Mouse (Mus musculus) heart, adult 2 months (tissue): ENCODE measurements around the gene Btbd10. TPM values are rescaled to one million over a fixed set of nuclear protein-coding genes. Genes with fewer than 3 reads are reported as not detected.

Source experiments
- DNase-seq, 2 experiments: peaks; one replicate each; pipeline ENCODE4 v3.0.0; 2021
- H3K27ac ChIP-seq: fragments of 200-600 bp; 2 replicates; pipeline ENCODE4 v1.8.1; 2022
- H3K27me3 ChIP-seq: fragments of 200-500 bp; 2 replicates; pipeline ENCODE4 v1.6.1; 2012; ENCODE audit warnings: mild to moderate bottlenecking, low read length, inconsistent platforms, mixed read lengths; ENCODE audit not compliant: control insufficient read depth, insufficient read depth
- H3K36me3 ChIP-seq: fragments of 200-500 bp; 2 replicates; pipeline ENCODE4 v1.6.1; 2012; ENCODE audit warnings: low read length, inconsistent platforms; ENCODE audit not compliant: control insufficient read depth, insufficient read depth
- H3K4me1 ChIP-seq: fragments of 200-500 bp; 2 replicates; pipeline ENCODE4 v1.6.1; 2011; ENCODE audit warnings: low read length; ENCODE audit not compliant: control insufficient read depth, insufficient read depth
- H3K4me3 ChIP-seq: fragments of 200-600 bp; 2 replicates; pipeline ENCODE4 v1.8.1; 2022
- H3K79me2 ChIP-seq: fragments of 200-500 bp; replicated peaks from 2 replicates; pipeline ENCODE4 v1.6.1; 2012; ENCODE audit warnings: mild to moderate bottlenecking, inconsistent platforms, low read length, moderate library complexity, mixed read lengths; ENCODE audit not compliant: control insufficient read depth, insufficient read depth
- H3K9ac ChIP-seq: fragments of 200-500 bp; 2 replicates; pipeline ENCODE4 v1.6.1; 2012; ENCODE audit warnings: low read depth, mild to moderate bottlenecking, control low read depth, inconsistent platforms, low read length, mixed read lengths
- CTCF ChIP-seq: fragments of 200-600 bp; IDR thresholded peaks from 2 replicates; pipeline ENCODE4 v1.8.1; 2022; ENCODE audit warnings: antibody characterized with exemption, mild to moderate bottlenecking, moderate library complexity
- EP300 ChIP-seq: fragments of 200-500 bp; IDR thresholded peaks from 2 replicates; pipeline ENCODE4 v1.6.1; 2011; ENCODE audit warnings: low read depth, low read length, control low read depth; ENCODE audit not compliant: insufficient read depth
- POLR2A ChIP-seq: fragments of 200-500 bp; IDR thresholded peaks from 2 replicates; pipeline ENCODE4 v1.6.1; 2011; ENCODE audit warnings: mild to moderate bottlenecking, low read depth, low read length, control low read depth; ENCODE audit not compliant: insufficient read depth
- WGBS: fragments of 180-500 bp; shearing (Covaris S2); methylation state at CpG from one replicate; pipeline ENCODE4 v1.1.7; 2018; 5-methylcytosine and 5-hydroxymethylcytosine counted together
- intact Hi-C: fragments of 180-260 bp; cut with DNase I; formaldehyde crosslinking; loops from one replicate; pipeline ENCODE4 v1.15.1; 2025
- polyA plus RNA-seq: library from polyadenylated mRNA; depleted of rRNA; stranded (reverse); fragments of >200 nt; gene quantifications from 2 replicates; pipeline ENCODE4 v1.2.3, GENCODE M21; 2012
- total RNA-seq, 2 experiments: library from RNA; stranded (reverse); gene quantifications; 2 replicates each; pipeline ENCODE4 v1.2.3; 2021

The Btbd10 gene
- total and polyA plus RNA-seq, 3 experiments: 6.7 to 10.1 (median 7.9) TPM

GRCm38 (mm10) chr7:113292193-113292592, 77.0 kb downstream of the Btbd10 start:
- Histone ChIP-seq H3K4me1 (no peaks in the 10 kb centered on the region), H3K4me3 (no peak overlapping the region), H3K27ac (no peak overlapping the region), H3K9ac (no peak overlapping the region), H3K36me3 (no peaks in the 10 kb centered on the region), H3K79me2 (no peaks in the 10 kb centered on the region), H3K27me3 (no peaks in the 10 kb centered on the region)
- TF ChIP-seq CTCF (no peak), POLR2A (no peak), EP300 (no peak)
- no peak for DNase-seq
- intact Hi-C loops: no loop called here
- WGBS: 77% methylated on average over 4 of the region's 4 CpGs

- H3K9ac ChIP-seq: no peak overlapping the region
- no peaks in the 10 kb centered on the region for H3K79me2 ChIP-seq
- no peaks in the 10 kb centered on the region for H3K36me3 ChIP-seq
- TF ChIP-seq POLR2A (no peak), CTCF (no peak), EP300 (no peak)
- no peaks in the 10 kb centered on the region for H3K4me1 ChIP-seq
- intact Hi-C loops: no loop called here
- H3K4me3 ChIP-seq: no peak overlapping the region
- WGBS: 85% methylated on average over 5 of the region's 5 CpGs
- DNase-seq: no peak
- H3K27me3 ChIP-seq: no peaks in the 10 kb centered on the region
- H3K27ac ChIP-seq: no peak overlapping the region
Observed at GRCm38 (mm10) chr7:113291741-113292140, 77.5 kb downstream of the Btbd10 start.

GRCm38 (mm10) chr7:113289211-113289610, 80.0 kb downstream of the Btbd10 start:
- Histone ChIP-seq H3K36me3 (no peaks in the 10 kb centered on the region), H3K79me2 (no peaks in the 10 kb centered on the region), H3K4me3 (no peak overlapping the region), H3K27ac (no peak overlapping the region), H3K9ac (no peak overlapping the region), H3K4me1 (no peaks in the 10 kb centered on the region), H3K27me3 (no peaks in the 10 kb centered on the region)
- intact Hi-C loops: no loop called here
- 94% methylated on average over 1 of the region's 1 CpGs for WGBS
- TF ChIP-seq CTCF (no peak), EP300 (no peak), POLR2A (no peak)
- DNase-seq: no peak

- TF ChIP-seq POLR2A (no peak), CTCF (no peak), EP300 (no peak)
- no peak overlapping the region for H3K9ac ChIP-seq
- no peak overlapping the region for H3K4me3 ChIP-seq
- H3K79me2 ChIP-seq: no peaks in the 10 kb centered on the region
- no peaks in the 10 kb centered on the region for H3K36me3 ChIP-seq
- H3K27me3 ChIP-seq: no peaks in the 10 kb centered on the region
- intact Hi-C loops: no loop called here
- WGBS: 64% methylated on average over 2 of the region's 2 CpGs
- no peak for DNase-seq
- H3K4me1 ChIP-seq: no peaks in the 10 kb centered on the region
- no peak overlapping the region for H3K27ac ChIP-seq
Observed at GRCm38 (mm10) chr7:113285405-113285804, 83.8 kb downstream of the Btbd10 start.

- Histone ChIP-seq H3K4me1 (no peaks in the 10 kb centered on the region; the same call in 1 of the 2 replicates), H3K4me3 (no peak overlapping the region), H3K9ac (no peak overlapping the region), H3K27me3 (no peaks in the 10 kb centered on the region), H3K27ac (no peak overlapping the region), H3K79me2 (no peaks in the 10 kb centered on the region), H3K36me3 (no peaks in the 10 kb centered on the region)
- TF ChIP-seq POLR2A (no peak), CTCF (no peak), EP300 (no peak)
- 94% methylated on average over 2 of the region's 2 CpGs for WGBS
- no peak for DNase-seq
- intact Hi-C loops: no loop called here
Observed at GRCm38 (mm10) chr7:113279246-113279645, 89.9 kb downstream of the Btbd10 start.

- Histone ChIP-seq H3K36me3 (no peaks in the 10 kb centered on the region), H3K9ac (no peak overlapping the region), H3K4me1 (no peaks in the 10 kb centered on the region; the same call in none of the 2 replicates), H3K79me2 (no peaks in the 10 kb centered on the region), H3K4me3 (no peak overlapping the region), H3K27ac (no peak overlapping the region), H3K27me3 (no peaks in the 10 kb centered on the region)
- no peak for DNase-seq
- 68% methylated on average over 3 of the region's 4 CpGs for WGBS
- TF ChIP-seq POLR2A (no peak), CTCF (no peak), EP300 (no peak)
- intact Hi-C loops: no loop called here
Observed at GRCm38 (mm10) chr7:113278493-113278892, 90.7 kb downstream of the Btbd10 start.

- Histone ChIP-seq H3K4me3 (no peak overlapping the region), H3K79me2 (no peaks in the 10 kb centered on the region), H3K9ac (no peak overlapping the region), H3K27ac (no peak overlapping the region), H3K27me3 (no peaks in the 10 kb centered on the region), H3K4me1 (no peaks in the 10 kb centered on the region; the same call in none of the 2 replicates), H3K36me3 (no peaks in the 10 kb centered on the region)
- 24% methylated on average over 2 of the region's 2 CpGs for WGBS
- no peak for TF ChIP-seq CTCF
- no peak for TF ChIP-seq POLR2A
- no peak for TF ChIP-seq EP300
- intact Hi-C loops: no loop called here
- no peak for DNase-seq
Observed at GRCm38 (mm10) chr7:113277245-113277644, 91.9 kb downstream of the Btbd10 start.
